Mouse (Mus musculus) frontal cortex, postnatal 10 days (tissue): ENCODE measurements around the gene Smox.
"Not testable (repeated sequence)": the region's sequence is repeated elsewhere in the genome, so short reads cannot be mapped to it uniquely, and the experiment has no call there.

ENCODE experiments used
- DNase-seq, 2 experiments: peaks; one replicate each; pipeline ENCODE4 v3.0.0; 2022; ENCODE audit warnings: low spot score in 2 of 2, mixed read lengths in 1 of 2

Gene Smox

DNA sequence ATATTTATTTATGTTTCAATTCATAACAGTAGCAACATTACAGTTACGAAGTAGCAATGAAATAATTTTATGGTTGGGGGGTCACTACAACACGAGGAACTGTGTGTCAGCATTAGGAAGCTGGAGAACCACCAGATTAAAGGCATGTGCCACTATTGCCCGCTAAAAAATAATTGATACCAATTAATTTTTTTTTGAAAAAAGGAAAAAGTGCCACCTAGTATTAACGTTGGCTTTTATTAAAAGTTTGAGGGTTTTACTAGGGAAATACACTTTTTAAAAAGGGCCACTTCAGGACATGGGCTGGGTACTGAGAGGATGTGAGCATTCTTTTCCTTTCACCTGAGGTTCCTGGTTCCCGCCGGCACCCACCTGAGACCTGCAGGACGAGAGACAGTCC, at the start of gene Smox:
Gene Smox, plus strand, starts transcription at position 301 of the 400 bp plus-strand sequence.
- no peak for DNase-seq

DNA sequence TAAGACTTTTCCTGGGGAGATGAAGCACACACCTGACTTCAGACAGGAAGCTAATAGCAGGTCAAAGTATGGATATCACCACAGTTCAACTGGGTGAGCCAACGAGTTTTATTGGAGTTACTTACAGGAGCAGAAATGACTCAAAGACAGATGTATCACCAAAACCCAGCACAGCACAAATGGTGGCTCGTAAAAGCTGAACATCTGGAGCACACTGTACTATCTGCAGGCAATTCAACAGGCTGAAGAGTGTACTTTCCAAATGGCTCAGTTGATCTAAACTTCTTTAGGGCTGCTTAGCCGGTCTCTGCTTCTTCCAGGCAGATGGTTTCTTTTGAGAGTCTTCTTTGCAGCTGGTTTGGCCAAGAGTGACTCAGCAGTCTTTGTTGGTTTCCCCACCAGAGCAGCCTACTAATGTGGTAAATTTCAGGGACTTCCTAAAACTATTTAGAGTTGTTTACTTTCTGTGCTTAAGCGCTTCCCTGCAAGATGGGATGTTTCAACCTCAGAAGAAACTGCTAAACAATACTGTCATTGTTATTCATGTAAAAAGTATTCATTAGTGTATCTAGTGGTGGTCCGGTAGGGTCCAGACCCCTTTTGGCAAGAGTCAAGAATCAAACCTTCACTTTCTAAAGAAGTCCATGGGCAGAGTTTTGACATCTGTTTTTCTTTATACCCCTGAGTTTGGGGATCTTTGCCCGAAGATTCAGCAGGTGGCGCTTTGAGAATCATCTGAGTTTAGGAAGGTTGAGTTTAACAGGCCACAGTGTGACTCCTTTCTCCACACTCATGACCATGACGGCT, 48.0 kb upstream of the Smox start:
- no peak for DNase-seq

DNA sequence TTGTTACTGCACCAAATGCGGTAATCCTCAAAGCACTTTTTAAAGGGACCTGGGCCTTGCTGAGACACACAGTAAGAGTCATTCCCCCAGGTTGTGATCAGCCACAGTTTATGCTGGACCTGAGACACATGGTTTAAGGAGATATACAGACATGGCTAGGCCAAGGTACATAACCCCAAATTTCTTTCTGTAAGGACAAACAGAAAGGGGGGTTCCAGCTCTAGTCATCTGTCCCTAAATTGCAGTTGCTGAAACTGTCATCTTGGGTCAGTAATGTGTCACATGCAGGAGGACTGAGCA, 47.5 kb upstream of the Smox start:
- no peak for DNase-seq

DNA sequence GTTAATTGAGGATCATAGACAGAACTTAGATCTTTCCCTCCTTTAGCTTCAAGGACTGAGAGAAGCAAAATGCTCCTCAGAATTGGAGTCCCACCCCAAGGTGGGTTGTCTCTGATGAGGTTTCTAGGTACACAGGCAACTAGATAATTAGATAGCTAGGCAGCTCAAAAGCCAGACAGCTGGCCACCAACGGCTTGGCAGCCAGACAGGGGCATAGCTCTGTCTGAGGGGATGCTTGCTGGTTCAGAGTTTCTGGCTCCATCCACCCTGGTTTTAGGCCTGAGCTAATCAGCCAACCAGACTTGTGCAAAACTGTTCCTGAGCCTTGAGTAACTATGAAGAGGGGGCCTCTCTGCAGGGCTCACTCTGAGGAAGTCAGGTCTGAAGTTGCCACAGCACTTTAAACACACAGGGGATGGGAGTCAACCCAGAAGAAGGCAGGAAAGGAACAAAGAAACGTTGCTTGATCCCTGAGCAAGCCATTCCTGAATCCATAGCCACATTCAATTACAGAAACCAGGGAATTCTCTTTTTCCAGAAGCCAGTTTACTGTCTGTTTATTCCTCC, 44.8 kb upstream of the Smox start:
- DNase-seq: no peak

DNA sequence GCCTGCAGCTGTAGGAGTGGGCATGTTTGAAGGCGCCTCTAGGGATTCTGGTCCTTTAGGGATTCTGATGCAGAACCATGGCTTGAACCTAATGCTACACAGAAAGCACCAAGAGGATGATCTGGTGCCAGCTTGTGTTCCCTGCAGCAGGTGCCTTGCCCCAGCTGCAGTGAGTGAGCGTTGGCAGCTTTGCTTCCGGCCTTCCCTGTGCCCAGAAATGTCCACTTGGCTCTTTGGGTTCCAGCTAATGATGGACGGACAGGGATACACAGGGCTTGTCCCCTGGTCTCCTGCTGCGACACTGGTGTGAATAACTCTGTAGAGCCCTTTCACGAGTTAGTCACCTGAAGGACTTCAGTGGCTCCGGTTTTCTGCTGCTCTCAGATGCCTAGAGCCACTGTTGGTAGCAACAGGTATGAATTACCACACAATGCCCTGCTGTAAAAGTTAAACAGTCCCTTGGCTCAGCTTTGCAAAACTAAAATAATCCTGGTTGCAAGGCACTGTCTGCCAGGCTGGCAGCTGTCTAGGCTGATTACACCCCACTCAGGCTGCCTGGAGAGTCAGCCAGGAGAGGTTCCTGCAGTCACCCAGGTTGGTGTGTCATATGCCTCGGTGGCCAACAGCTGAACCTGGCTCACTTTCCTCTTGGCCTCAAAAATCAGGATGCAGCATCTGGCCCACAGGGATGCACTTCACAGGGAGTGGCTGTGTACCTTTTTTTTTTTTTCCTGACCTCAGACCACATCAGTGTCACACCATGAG, 43.5 kb upstream of the Smox start:
- DNase-seq: no peak

DNA sequence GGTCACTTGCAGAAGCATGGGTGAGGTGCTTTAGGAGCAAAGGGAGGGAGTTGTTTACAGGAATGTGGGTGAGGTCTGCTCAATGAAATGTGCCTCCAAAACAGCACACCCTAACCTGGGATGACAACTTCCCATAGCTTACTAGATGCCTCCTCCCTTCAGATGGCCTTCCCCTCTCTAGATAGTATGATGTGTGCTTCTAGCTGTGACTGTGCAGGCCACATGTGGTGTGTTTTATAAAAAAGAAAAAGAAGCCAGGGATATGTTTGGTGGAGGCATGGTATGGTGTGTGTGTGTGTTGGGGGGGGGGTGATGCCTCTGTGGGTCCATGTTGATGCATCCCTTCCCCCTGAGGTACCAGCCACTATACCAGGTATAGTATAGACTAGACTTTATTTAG, 42.9 kb upstream of the Smox start:
- DNase-seq: no peak

DNA sequence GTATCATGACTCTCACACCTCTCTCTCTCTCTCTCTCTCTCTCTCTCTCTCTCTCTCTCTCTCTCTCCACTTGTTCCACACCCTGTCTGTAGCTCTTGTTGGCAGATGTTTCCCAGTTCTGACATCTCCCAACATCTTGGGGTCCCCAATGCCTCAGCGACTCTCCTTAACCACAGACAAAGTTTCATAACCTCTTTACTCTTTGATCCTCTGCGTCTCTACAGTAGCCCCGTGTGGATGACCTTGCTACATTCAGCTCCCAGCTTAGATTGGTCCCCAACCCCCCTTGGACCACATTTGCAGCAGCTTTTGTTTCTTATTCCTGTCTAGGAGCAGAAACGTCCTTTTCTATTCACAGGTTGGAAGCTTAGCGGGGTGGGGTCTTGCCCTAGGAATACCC, 41.6 kb upstream of the Smox start:
- DNase-seq: no peak

DNA sequence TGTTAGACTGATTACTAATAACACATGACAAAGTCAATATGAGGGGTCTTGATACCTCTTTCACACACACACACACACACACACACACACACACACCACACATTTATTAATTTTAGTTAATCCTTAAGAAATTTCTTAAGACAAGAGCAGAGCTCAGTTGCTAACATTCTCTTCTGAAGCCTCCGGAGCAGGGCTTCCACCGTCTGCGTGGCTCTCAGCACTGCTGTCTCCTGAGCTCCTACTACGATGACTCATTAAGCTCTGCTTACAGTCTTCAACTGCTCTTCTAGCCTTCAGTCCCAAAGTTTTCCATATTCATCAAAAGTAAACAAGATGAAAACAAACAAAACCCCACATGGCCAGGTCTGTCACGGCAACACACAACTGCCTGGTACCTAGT, 40.8 kb upstream of the Smox start:
- no peak for DNase-seq

DNA sequence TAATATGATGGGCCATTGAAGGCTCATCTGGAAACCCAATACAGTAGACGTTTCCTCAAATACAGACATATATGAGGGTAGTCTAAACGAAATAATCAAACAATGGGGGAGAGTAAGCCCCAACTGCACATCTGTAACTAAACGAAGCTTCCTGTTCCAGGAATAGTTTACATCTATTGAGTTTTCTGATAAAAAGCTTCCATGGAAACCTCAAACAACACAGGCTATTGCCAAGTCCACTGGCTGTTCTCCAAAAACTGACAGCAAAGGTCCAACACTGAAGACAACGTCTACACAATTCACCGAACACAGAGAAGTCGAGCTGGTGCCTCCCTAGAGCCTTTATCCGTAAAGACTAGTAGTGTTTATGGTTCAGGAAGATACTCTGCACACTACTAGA, 33.6 kb upstream of the Smox start:
- no peak for DNase-seq

DNA sequence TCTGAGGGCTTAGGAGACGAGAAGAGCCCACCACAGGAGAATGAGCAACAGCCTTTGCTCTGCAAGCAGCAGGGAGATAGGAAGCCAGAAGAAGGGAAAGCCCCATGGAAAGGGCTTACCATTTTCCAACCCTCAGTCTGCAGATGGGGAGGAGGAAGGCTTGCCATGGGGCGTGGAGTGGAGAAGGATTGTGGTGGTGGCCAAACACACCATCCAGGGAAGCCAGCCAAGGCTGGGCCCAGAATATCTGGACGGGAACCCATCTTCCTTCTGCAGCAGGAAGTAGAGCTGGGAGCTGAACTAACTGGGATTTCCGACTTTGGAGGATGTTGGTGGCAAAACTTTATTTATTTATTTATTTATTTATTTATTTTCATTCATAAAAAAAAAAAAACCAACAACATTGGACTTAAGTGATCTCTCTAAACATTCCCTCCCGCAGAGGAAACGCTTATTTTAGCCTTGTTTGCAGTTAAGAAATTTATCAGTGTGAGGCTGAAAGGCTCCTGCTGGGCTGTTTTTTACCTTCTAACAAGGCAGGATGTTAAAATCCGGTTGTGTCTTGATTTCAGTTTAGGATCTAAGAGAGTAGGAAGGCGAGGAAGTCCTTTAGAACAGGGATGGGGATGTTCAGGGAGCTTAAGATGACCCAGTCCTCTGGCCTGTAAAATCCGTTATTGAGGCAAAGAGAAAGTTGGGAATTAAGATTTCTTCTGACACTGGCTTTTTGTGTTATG, 30.2 kb upstream of the Smox start:
- DNase-seq: no peak

DNA sequence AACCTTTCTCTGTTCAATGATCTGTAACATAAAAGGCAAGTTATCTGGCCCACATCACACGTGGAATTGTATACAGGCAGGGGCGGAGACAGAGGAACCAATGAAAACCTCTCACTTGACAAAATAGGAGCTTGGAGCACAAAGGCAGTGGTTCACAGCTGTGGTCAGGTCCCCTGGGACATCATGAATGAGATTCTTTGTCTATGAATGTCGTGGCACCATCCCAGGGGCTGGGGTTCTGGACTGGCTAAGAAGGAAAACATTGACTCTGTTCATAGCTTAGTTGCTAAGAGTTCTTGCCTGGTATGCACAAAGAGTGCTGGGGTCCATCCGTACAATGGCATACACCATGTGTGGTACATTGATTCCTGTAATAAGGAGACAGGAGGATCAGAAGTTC, 28.3 kb upstream of the Smox start:
- DNase-seq: no peak

DNA sequence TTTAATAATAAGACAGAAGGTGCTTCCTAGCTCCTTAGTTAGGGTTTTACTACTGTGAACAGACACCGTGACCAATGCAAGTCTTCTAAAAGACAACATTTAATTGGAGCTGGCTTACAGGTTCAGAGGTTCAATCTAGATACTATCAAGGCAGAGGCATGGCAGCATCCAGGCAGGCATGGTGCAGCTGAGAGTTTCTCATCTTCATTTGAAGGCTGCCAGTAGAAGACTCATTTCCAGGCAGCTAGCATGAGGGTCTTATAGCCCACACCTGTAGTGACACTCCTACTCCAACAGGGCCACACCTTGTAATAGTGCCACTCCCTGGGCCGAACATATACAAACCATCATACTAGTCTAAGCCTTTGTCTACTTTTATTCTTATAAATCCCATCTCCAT, 27.1 kb upstream of the Smox start:
- DNase-seq: no peak

DNA sequence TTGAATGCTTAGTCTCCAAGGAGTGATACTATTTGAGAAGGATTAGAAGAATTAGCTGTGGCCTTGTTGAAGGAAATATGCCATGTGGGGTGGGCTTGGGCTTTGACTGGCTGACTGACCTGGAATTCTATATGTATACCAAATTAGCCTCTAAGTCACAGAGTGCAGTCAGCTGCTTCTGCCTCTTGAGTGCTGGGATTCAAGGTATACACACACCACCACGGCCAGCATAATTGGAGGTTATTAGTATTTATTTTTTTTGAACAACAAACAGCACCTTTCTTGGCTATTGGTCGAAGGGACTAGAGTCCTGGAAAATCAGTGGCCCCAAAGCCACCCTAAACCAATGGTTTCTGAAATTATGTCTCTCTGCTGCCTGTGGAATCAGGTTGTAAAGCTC, 24.6 kb upstream of the Smox start:
- DNase-seq: no peak

DNA sequence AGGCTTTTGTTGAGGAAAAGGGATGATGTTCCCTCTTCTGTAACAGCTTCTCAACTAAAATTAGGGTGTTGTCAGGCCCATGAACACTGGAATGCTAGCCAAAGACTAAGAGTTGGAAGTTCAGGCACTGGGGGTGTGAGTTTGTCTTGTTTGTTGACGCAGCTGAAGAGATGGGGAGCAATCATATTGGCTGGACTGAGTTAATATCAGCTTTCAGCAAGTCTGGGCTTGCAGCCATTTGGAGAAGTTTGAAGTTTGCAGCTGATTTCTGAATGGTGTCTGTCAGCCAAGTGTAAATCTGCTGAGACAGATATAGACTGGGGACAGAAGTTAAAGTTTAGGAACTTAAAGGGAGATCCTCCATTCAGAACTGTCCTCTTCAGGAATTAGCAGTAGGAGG, 21.4 kb upstream of the Smox start:
- DNase-seq: no peak

DNA sequence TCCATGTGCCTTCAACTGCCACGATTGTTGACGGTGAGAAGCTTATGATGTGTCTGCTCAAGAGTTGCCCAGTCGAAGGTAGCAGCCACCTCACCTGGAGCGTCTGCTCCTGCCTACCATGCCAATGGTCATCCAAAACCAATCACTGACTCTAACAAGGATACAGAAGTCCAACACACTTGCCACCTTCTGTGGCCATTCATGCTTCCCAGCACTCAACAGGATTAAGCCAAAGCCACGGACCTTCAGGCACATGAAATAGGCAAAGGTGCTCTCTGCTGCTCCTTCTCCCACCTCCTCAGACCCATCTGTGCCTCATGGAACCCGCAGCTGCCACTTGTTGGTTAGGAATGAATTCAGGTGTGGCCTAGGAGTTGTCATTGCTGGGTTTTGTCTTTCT, 17.5 kb upstream of the Smox start:
- no peak for DNase-seq

DNA sequence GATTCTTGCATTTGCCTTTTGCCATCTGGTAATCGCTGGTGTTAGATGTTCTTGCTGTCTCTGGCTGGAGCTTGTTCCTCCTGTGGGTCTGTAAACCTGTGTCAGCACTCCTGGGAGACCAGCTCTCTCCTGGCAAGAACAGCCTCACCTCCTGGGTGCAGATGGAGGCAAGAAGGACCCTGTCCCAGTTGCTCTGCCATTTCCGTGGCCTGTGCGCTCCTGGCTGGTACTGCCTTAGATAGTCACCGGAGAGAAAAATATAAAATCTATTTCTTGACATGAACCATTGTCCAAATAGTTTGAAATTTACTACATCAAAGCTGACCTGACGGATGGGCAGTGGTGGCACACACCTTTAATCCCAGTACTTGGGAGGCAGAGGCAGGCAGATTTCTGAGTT, 14.2 kb upstream of the Smox start:
- DNase-seq: not testable (repeated sequence)

DNA sequence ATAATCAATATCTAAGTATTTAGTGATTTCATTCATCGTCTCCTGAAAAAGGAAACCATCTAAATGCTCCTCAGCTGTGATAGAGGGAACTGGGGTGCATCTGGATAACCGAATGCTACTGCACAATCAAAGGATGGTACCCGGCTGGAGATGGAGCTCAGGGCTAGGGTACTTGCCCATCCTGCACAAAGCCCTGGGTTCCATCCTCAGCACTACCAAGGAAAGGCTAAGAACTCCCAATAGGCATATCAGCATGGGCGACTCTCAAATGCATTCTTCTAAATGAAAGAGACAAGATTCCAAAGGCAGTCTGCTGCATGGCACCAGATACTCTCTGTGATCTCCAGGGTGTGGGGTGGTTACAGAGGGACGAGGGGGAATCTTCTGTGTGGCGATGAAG, 13.4 kb upstream of the Smox start:
- DNase-seq: no peak

DNA sequence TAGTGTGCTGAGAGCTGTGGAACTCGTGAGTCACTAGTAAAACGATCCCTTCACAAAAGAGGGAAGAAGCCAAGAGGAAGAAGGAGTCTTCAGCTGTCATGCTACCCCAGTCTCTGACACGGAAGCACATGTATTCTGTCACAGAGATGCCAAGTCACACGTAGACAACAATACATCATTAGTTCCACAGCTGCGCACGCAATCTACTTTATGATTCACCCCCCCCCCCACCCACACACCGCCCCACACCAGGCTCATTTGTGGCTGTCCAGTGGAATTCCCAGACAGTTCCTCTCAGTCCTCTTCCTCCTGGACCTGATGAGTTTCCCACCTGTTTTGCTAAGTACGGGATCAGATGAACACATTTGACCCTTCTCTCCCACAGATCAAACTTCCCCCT, 12.9 kb upstream of the Smox start:
- DNase-seq: no peak

DNA sequence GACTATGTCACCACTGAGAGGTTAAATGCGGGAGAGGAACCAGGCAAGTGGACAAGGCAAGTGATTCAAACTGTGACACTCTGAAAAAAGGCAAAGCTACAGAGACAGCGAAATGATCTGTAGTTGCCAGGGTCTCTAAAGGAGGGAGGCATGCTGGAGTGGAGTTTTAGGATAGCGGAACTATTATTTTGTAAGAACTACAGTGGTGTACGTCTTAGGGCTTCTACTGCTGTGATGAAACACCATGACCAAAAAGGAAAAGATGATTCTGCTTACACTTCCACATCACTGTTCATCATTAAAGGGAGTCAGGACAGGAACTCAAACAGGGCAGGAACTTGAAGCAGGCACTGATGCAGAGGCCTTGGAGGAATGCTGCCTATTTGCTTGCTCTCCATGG, 12.4 kb upstream of the Smox start:
- DNase-seq: no peak

DNA sequence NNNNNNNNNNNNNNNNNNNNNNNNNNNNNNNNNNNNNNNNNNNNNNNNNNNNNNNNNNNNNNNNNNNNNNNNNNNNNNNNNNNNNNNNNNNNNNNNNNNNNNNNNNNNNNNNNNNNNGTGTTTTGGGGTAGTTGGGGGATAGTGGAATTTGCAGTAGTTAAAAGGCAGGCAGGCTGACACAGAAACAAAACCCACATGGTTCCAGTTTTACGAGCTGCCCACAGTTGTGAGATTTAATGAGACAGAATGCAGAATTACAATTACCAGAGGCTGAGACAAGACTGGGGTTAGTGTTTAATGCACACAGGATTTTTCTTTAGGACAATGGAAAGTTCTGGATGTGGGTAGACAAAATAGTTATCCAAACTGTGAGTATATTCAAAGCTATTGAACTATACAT, 9.6 kb upstream of the Smox start:
- no peak for DNase-seq

DNA sequence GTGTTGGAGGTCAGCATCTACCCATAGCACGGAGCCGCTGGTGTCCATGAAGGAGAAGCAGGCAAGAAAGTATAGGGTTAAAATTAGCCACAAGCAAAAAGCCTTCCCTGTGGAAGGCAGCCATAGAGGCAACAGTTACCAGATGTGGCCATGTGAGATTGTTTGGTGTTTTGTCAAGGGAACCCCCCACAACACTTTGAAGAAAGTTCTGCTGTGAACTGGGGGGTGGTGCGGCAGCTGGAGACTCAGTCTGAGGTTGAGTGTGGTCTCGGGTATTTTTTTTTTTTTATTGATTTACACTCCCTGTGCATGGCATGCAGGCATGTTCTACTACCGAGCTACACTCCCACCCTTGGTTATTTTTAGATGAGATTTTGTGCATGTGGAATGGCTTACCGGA, 8.8 kb upstream of the Smox start:
- DNase-seq: no peak

DNA sequence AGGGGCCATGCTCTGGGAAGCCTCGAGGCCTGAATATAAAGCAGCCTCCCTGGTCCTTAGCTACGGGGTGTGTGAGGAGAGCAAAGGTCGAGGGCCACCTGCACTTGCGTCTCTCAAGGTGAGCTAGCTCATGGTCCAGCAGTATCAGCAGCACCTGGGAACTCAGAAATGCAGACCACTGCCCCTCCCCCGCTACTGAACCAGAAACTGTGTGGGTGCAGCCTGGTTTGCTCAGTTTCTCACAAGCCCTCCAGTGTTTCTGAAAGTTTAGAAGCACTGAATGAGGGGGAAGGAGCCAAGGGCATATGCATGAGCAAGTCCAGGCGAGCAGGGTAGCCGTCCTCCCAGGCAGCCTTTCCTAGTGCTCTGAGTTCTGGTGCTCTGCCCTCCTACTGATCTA, 7.7 kb upstream of the Smox start:
- DNase-seq: no peak

DNA sequence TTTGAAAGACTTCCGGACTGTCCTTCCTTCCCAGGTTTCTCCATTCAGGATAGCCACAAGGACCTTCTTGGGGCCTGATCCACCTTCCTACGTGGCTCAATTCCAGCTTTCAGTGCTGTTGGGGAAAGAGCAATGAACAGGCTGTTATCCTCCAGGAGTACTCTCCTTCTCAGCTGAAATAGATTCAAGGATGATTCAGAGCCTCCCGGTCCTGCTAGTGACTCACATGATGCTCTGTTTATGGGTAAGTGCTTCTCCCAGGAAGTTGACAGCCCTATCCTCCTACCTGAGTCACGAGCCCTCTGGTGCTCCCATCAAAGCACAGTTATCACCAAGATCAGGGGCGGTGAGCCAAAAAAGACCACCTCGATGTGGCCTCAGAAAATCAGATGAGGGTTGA, 7.1 kb upstream of the Smox start:
- no peak for DNase-seq
